Mouse (Mus musculus) liver, embryonic 16.5 days (tissue): ENCODE measurements around the gene Zzz3. TPM values are rescaled to one million over a fixed set of nuclear protein-coding genes. Genes with fewer than 3 reads are reported as not detected.

Experiments
- polyA plus RNA-seq: library from polyadenylated mRNA; unstranded; fragments of >200 nt; fragmentation: Nextera tagmentation; extraction: Ambion mirVana; gene quantifications from 2 replicates; pipeline ENCODE4 v1.2.1, GENCODE M21; 2015

Gene Zzz3
- polyA plus RNA-seq, 1 experiment from 2014 or later: 11.3 TPM

Other genes starting within 250 kb of the Zzz3 start
- 17.8 and 19.7 TPM in 2 replicates for gene Gipc2, start 229.2 kb upstream of the Zzz3 start, polyA plus RNA-seq
- gene Dnajb4, start 185.2 kb upstream of the Zzz3 start, polyA plus RNA-seq: 37.1 and 39.3 TPM in 2 replicates
- 53.0 and 58.0 TPM in 2 replicates for gene Fubp1, start 185.1 kb upstream of the Zzz3 start, polyA plus RNA-seq
- 1.3 and 1.9 TPM in 2 replicates for gene Nexn, start 129.1 kb upstream of the Zzz3 start, polyA plus RNA-seq
- 3.8 and 4.3 TPM in 2 replicates for gene Miga1, start 55.1 kb upstream of the Zzz3 start, polyA plus RNA-seq
- 20.2 and 22.0 TPM in 2 replicates for gene Usp33, start 49.0 kb upstream of the Zzz3 start, polyA plus RNA-seq